Mouse (Mus musculus) C2C12 (cell line): Measurements from ENCODE around the gene Cep57l1.

Experiments
- CEBPB ChIP-seq: IDR thresholded peaks from one replicate; pipeline ENCODE4 v1.6.1; 2011; ENCODE audit warnings: low read depth, mild to moderate bottlenecking, control low read depth, moderate library complexity
- CTCF ChIP-seq: IDR thresholded peaks from one replicate; pipeline ENCODE4 v1.5.1; 2011; ENCODE audit not compliant: control insufficient read depth, insufficient read depth, insufficient read length
- MAX ChIP-seq: IDR thresholded peaks from one replicate; pipeline ENCODE4 v1.6.1; 2011; ENCODE audit warnings: mild to moderate bottlenecking, control low read depth
- USF1 ChIP-seq: IDR thresholded peaks from one replicate; pipeline ENCODE4 v1.6.1; 2011; ENCODE audit warnings: low read depth, mild to moderate bottlenecking, control low read depth, moderate library complexity

DNA sequence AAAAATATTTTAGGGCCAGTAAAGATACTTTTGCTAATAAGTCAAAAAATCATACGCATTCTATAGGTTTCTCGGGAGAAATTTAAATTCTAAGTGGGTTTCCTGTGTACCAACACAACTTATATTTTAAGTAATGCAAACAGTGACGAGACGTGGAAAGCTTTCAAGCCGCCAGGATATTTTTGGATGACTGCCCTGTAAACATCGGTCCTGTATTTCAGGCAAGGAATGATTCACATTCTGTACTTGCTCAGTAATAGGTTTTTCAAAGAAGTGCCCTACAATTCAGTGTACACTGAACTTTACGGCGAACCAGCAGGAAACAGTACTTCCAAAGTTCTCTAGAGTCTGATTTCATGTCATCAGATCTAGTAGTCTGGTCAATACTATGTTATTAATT, 98.9 kb downstream of the Cep57l1 start:
- no peak for TF ChIP-seq CTCF
- TF ChIP-seq USF1 = no peak
- TF ChIP-seq CEBPB = no peak
- TF ChIP-seq MAX = no peak
